Mouse (Mus musculus) forebrain, embryonic 13.5 days (tissue): ENCODE results near the gene Prkcb. TPM values are rescaled to one million over a fixed set of nuclear protein-coding genes. Genes with fewer than 3 reads are reported as not detected.
A peak's percentile ranks its signal among the peaks of the same experiment; 100 is the strongest.

Source experiments
- ATAC-seq: fragments of 200-750 bp; cut with Nextera tagmentation; 2 replicates; pipeline ENCODE4 v1.8.0; 2017
- H3K27ac ChIP-seq: fragments of 300-500 bp; sonication (generic); 2 replicates; pipeline ENCODE4 v1.5.1; 2015; ENCODE audit warnings: inconsistent platforms, mild to moderate bottlenecking, moderate library complexity
- H3K27me3 ChIP-seq: fragments of 300-500 bp; sonication (generic); 2 replicates; pipeline ENCODE4 v1.6.1; 2015; ENCODE audit warnings: mild to moderate bottlenecking, inconsistent platforms
- H3K36me3 ChIP-seq: fragments of 300-500 bp; sonication (generic); 2 replicates; pipeline ENCODE4 v1.6.1; 2015; ENCODE audit warnings: mild to moderate bottlenecking, inconsistent platforms; ENCODE audit not compliant: poor library complexity, severe bottlenecking
- H3K4me1 ChIP-seq: fragments of 300-500 bp; sonication (generic); 2 replicates; pipeline ENCODE4 v1.6.1; 2015; ENCODE audit warnings: inconsistent platforms
- H3K4me2 ChIP-seq: fragments of 300-500 bp; sonication (generic); 2 replicates; pipeline ENCODE4 v1.6.1; 2015; ENCODE audit warnings: inconsistent platforms, mild to moderate bottlenecking, moderate library complexity
- H3K4me3 ChIP-seq: fragments of 300-500 bp; sonication (generic); 2 replicates; pipeline ENCODE4 v1.5.1; 2015; ENCODE audit warnings: mild to moderate bottlenecking, inconsistent platforms
- H3K9ac ChIP-seq: fragments of 300-500 bp; sonication (generic); 2 replicates; pipeline ENCODE4 v1.6.1; 2015; ENCODE audit warnings: mild to moderate bottlenecking, inconsistent platforms
- H3K9me3 ChIP-seq: fragments of 300-500 bp; sonication (generic); replicated peaks from 2 replicates; pipeline ENCODE4 v1.6.1; 2016; ENCODE audit warnings: inconsistent platforms
- WGBS: fragments of 180-500 bp; shearing (Covaris S2); methylation state at CpG from one replicate; pipeline ENCODE4 v1.1.7; 2015; 5-methylcytosine and 5-hydroxymethylcytosine counted together
- polyA plus RNA-seq: library from polyadenylated mRNA; unstranded; fragments of >200 nt; fragmentation: Nextera tagmentation; extraction: Ambion mirVana; gene quantifications from 2 replicates; pipeline ENCODE4 v1.2.1, GENCODE M21; 2015

Gene Prkcb
- polyA plus RNA-seq, 1 experiment from 2014 or later = 27.4 TPM

DNA sequence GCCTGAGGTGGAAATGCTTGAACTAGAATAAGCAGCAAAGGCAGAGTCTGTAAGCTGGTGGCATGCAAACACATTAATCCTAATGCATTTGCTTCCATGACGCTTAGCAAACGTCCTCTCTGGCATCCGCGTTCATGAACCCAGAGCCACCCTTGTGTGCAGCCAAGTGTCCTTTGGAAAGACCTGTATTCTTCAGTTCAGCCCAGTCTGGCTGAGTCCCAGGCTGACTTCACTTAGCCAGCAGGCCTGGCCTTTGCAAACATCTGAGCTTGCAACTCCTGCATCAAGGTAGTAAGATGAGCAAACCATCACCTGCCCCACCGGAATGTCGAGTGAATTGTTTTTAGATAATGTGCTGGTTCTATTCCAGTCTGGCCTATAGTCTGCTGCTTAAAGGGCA is 126.1 kb downstream of the Prkcb start:
- 92% methylated on average over 6 of the region's 6 CpGs for whole genome bisulfite sequencing
- H3K4me2 ChIP-seq = no peak overlapping the region
- H3K4me3 ChIP-seq = no peak overlapping the region
- no peaks in the 10 kb centered on the region for H3K36me3 ChIP-seq
- no peaks in the 10 kb centered on the region for H3K27me3 ChIP-seq
- no peaks in the 10 kb centered on the region for H3K9me3 ChIP-seq
- no peaks in the 10 kb centered on the region for H3K4me1 ChIP-seq
- ATAC-seq = no peak
- no peak overlapping the region for H3K9ac ChIP-seq
- H3K27ac ChIP-seq = no peak overlapping the region

- Histone ChIP-seq H3K4me1 (no peaks in the 10 kb centered on the region), H3K27me3 (no peaks in the 10 kb centered on the region), H3K36me3 (no peaks in the 10 kb centered on the region), H3K9ac (no peak overlapping the region), H3K9me3 (no peaks in the 10 kb centered on the region), H3K27ac (no peak overlapping the region), H3K4me2 (no peak overlapping the region), H3K4me3 (no peak overlapping the region)
- ATAC-seq = no peak
- WGBS = 91% methylated on average over 9 of the region's 9 CpGs
Measured at GRCm38 (mm10) chr7:122415387-122415786, 126.8 kb downstream of the Prkcb start.

DNA sequence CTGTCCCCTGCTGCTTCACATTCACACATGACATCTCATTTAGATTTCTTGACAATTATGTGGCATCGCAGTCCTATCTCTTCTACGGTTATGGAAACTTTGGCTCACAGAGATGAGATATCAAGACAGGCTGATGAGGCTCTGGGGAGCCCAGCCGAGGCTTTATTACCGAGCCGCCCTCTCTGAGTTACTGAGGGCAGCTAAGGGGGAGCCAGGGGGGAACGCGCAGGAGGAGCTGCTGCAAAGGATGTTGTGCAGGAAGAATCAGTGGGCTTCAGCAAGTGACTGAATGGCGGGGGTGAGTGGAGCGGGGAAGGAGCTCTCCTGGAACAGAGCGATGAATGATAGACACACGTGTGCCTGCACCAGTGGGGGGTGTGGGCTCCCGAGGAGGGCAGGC is 127.4 kb downstream of the Prkcb start:
- H3K36me3 ChIP-seq = no peaks in the 10 kb centered on the region
- H3K9me3 ChIP-seq = no peaks in the 10 kb centered on the region
- H3K27me3 ChIP-seq = no peaks in the 10 kb centered on the region
- no peak overlapping the region for H3K27ac ChIP-seq
- ATAC-seq = 0 out of 2 replicates have a peak, but pooled peaks have one; percentile 19
- no peaks in the 10 kb centered on the region for H3K4me1 ChIP-seq
- no peak overlapping the region for H3K4me2 ChIP-seq
- WGBS = 57% methylated on average over 12 of the region's 12 CpGs
- H3K9ac ChIP-seq = no peak overlapping the region
- no peak overlapping the region for H3K4me3 ChIP-seq

DNA sequence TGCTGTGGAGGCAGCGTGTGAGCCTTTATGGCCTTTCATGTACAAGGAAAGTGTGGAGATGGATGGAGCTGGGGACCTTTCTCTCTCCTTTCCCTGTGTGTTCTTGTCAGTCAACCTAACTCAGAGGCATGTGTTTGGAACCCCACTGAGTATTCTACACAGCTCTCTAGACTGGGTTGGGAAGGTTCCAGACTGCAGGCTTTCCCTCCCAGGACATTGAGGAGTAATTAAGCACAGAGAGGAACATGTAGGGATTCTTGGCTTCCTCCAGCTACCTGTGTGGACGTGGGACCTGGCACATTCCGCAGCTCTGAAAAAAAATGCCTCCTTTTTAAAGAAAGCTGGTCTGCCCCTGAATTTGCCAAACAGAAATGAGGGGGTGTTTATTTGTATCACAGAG is 130.0 kb downstream of the Prkcb start:
- Histone ChIP-seq H3K36me3 (no peaks in the 10 kb centered on the region), H3K4me3 (no peak overlapping the region), H3K4me1 (no peaks in the 10 kb centered on the region), H3K4me2 (no peak overlapping the region), H3K27me3 (no peaks in the 10 kb centered on the region), H3K9ac (no peak overlapping the region), H3K27ac (no peak overlapping the region), H3K9me3 (no peaks in the 10 kb centered on the region)
- 80% methylated on average over 3 of the region's 3 CpGs for WGBS
- no peak for ATAC-seq

GRCm38 (mm10) chr7:122423816-122424215 is 135.3 kb downstream of the Prkcb start:
- Histone ChIP-seq H3K9ac (no peak overlapping the region), H3K4me3 (no peak overlapping the region), H3K4me2 (no peak overlapping the region), H3K27ac (no peak overlapping the region), H3K36me3 (no peaks in the 10 kb centered on the region), H3K9me3 (no peaks in the 10 kb centered on the region), H3K4me1 (0 out of 2 replicates have a peak, but pooled peaks cover 2% of the 10 kb centered on the region), H3K27me3 (no peaks in the 10 kb centered on the region)
- WGBS = 48% methylated on average over 4 of the region's 4 CpGs
- no peak for ATAC-seq

DNA sequence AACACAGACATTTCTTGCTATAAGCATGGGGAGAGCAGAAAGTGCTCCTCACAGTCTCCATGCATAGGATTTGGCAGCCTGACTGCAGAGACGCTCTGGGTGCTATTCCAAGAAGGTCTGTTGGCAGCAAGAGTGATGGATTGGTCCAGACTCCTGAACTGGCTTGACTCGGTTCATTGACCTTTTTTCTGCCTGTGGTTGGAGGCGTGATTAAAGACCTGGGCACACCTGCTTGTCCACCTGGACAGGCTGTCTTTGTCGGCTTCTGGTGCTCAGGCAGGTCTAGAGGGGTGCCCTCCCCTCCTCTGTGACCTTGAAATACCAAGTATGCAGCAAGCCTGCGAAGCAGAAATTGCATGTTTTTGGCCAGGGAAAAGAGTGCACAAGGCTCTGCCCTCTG is 140.6 kb downstream of the Prkcb start:
- no peak overlapping the region for H3K27ac ChIP-seq
- H3K4me2 ChIP-seq = no peak overlapping the region
- H3K4me3 ChIP-seq = no peak overlapping the region
- no peaks in the 10 kb centered on the region for H3K27me3 ChIP-seq
- H3K4me1 ChIP-seq = no peaks in the 10 kb centered on the region
- H3K36me3 ChIP-seq = no peaks in the 10 kb centered on the region
- no peak overlapping the region for H3K9ac ChIP-seq
- H3K9me3 ChIP-seq = no peaks in the 10 kb centered on the region
- 88% methylated on average over 5 of the region's 5 CpGs for WGBS
- ATAC-seq = no peak

DNA sequence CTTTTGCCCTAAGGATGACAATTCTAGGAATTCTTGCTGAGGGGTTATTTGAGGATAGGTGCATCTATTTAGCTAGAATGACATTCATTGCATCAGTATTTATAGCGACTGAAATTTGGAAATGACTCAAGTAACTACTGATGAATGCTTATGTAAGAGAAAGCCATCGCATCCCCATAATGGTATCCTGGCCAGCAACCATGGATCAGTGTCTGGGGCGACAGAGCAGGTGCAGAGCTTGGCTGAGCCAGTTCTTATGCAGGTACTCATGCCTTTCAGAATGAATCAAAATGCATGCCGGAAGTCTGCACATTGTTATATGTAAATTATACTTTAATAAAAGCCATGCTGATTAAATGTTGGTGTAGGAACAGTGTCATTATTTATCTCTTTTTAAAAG is 143.8 kb downstream of the Prkcb start:
- H3K9me3 ChIP-seq = no peaks in the 10 kb centered on the region
- no peaks in the 10 kb centered on the region for H3K4me1 ChIP-seq
- no peak overlapping the region for H3K4me3 ChIP-seq
- H3K4me2 ChIP-seq = no peak overlapping the region
- no peak for ATAC-seq
- H3K9ac ChIP-seq = no peak overlapping the region
- H3K36me3 ChIP-seq = no peaks in the 10 kb centered on the region
- no peaks in the 10 kb centered on the region for H3K27me3 ChIP-seq
- WGBS = 79% methylated on average over 4 of the region's 4 CpGs
- H3K27ac ChIP-seq = no peak overlapping the region

GRCm38 (mm10) chr7:122433377-122433776 is 144.8 kb downstream of the Prkcb start:
- no peaks in the 10 kb centered on the region for H3K27me3 ChIP-seq
- no peak overlapping the region for H3K27ac ChIP-seq
- ATAC-seq = no peak
- H3K9ac ChIP-seq = no peak overlapping the region
- H3K4me2 ChIP-seq = no peak overlapping the region
- H3K4me3 ChIP-seq = no peak overlapping the region
- no peaks in the 10 kb centered on the region for H3K4me1 ChIP-seq
- no peaks in the 10 kb centered on the region for H3K36me3 ChIP-seq
- WGBS = 89% methylated on average over 5 of the region's 5 CpGs
- H3K9me3 ChIP-seq = no peaks in the 10 kb centered on the region

DNA sequence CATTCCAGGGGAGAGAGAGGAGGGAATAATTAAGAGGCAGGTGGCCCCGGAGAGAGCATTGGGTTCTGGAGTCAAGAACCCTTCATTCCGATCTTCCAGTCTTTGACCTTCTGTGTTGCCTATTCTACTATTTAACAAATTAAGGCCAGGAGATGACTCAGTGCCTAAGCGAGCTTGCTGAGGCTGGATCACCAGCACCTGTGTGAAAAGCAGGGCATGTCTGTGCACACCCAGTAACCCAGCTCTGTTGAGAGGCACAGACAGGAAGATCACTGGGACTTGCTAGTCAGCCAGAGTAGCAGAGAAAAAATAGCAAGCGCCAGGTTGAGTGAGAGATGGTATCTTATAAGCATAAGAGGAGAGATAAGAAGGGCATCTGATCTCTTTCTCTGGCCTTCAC is 146.4 kb downstream of the Prkcb start:
- Histone ChIP-seq H3K27ac (no peak overlapping the region), H3K4me1 (no peaks in the 10 kb centered on the region), H3K9ac (no peak overlapping the region), H3K4me2 (no peak overlapping the region), H3K9me3 (no peaks in the 10 kb centered on the region), H3K4me3 (no peak overlapping the region), H3K36me3 (no peaks in the 10 kb centered on the region), H3K27me3 (no peaks in the 10 kb centered on the region)
- 92% methylated on average over 4 of the region's 4 CpGs for WGBS
- no peak for ATAC-seq

DNA sequence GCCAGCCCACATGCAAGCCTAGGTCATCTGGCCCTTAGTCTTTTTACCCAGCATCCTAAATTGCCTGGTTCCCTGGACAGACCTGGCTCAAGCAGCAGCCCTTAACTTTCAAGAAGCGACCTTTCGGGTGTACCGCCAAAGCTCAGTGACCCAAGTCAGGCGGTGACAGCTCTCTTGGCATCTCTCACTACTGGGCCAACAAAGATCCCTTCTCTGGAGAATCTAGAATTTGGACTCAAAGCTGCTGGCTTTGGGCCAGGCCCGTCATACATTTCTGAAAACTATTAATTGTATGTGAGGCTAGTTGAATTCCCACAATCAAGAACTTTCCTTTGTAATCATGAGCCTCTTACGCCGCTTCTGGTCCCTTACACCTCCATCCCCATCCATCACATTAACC is 147.0 kb downstream of the Prkcb start:
- 90% methylated on average over 7 of the region's 7 CpGs for WGBS
- Histone ChIP-seq H3K4me1 (no peaks in the 10 kb centered on the region), H3K9me3 (no peaks in the 10 kb centered on the region), H3K27me3 (no peaks in the 10 kb centered on the region), H3K4me3 (no peak overlapping the region), H3K27ac (no peak overlapping the region), H3K4me2 (no peak overlapping the region), H3K36me3 (no peaks in the 10 kb centered on the region), H3K9ac (no peak overlapping the region)
- ATAC-seq = no peak

- Histone ChIP-seq H3K4me2 (no peak overlapping the region), H3K9ac (no peak overlapping the region), H3K4me1 (no peaks in the 10 kb centered on the region), H3K4me3 (no peak overlapping the region), H3K9me3 (no peaks in the 10 kb centered on the region), H3K27ac (no peak overlapping the region), H3K27me3 (no peaks in the 10 kb centered on the region), H3K36me3 (no peaks in the 10 kb centered on the region)
- 91% methylated on average over 1 of the region's 1 CpGs for WGBS
- ATAC-seq = no peak
Measured at GRCm38 (mm10) chr7:122437390-122437789, 148.8 kb downstream of the Prkcb start.

GRCm38 (mm10) chr7:122445056-122445455 is 156.5 kb downstream of the Prkcb start:
- Histone ChIP-seq H3K9me3 (no peaks in the 10 kb centered on the region), H3K36me3 (no peaks in the 10 kb centered on the region), H3K9ac (no peak overlapping the region), H3K4me2 (no peak overlapping the region), H3K27me3 (no peaks in the 10 kb centered on the region), H3K4me1 (no peaks in the 10 kb centered on the region), H3K4me3 (no peak overlapping the region), H3K27ac (no peak overlapping the region)
- WGBS = 57% methylated on average over 6 of the region's 6 CpGs
- ATAC-seq = no peak

- H3K27ac ChIP-seq = no peak overlapping the region
- 85% methylated on average over 8 of the region's 8 CpGs for WGBS
- no peaks in the 10 kb centered on the region for H3K36me3 ChIP-seq
- no peak overlapping the region for H3K4me3 ChIP-seq
- no peaks in the 10 kb centered on the region for H3K27me3 ChIP-seq
- no peak overlapping the region for H3K9ac ChIP-seq
- H3K4me2 ChIP-seq = no peak overlapping the region
- no peak for ATAC-seq
- no peaks in the 10 kb centered on the region for H3K9me3 ChIP-seq
- H3K4me1 ChIP-seq = no peaks in the 10 kb centered on the region
Measured at GRCm38 (mm10) chr7:122452671-122453070, 164.1 kb downstream of the Prkcb start.
